Mouse (Mus musculus) frontal cortex, adult (tissue): ENCODE measurements around the gene Plcb1.
"Not testable (repeated sequence)": the region's sequence is repeated elsewhere in the genome, so short reads cannot be mapped to it uniquely, and the experiment has no call there.

Experiments used
- ATAC-seq: cut with Nextera tagmentation; 2 replicates; pipeline ENCODE4 v1.9.2; 2017; ENCODE audit warnings: mild to moderate bottlenecking, moderate library complexity, mixed read lengths; ENCODE audit not compliant: low TSS enrichment

Plcb1 gene

GRCm38 (mm10) chr2:134968380-134968779 is 182.5 kb downstream of the Plcb1 start:
- no peak for ATAC-seq

GRCm38 (mm10) chr2:134972376-134972775 is 186.5 kb downstream of the Plcb1 start:
- ATAC-seq: no peak

- no peak for ATAC-seq
These were observed 188.8 kb downstream of the Plcb1 start for GRCm38 (mm10) chr2:134974711-134975110.

GRCm38 (mm10) chr2:134976796-134977330 is 191.0 kb downstream of the Plcb1 start:
- peak; percentile 15; the same call in 1 of the 2 replicates for ATAC-seq

- ATAC-seq: no peak
These were observed 191.8 kb downstream of the Plcb1 start for GRCm38 (mm10) chr2:134977641-134978040.

- no peak for ATAC-seq
These were observed 195.5 kb downstream of the Plcb1 start for GRCm38 (mm10) chr2:134981394-134981793.

GRCm38 (mm10) chr2:134984884-134985283 is 199.0 kb downstream of the Plcb1 start:
- no peak for ATAC-seq

- ATAC-seq: no peak
These were observed 202.1 kb downstream of the Plcb1 start for GRCm38 (mm10) chr2:134987978-134988377.

GRCm38 (mm10) chr2:134989650-134990292 is 203.9 kb downstream of the Plcb1 start:
- no peak for ATAC-seq

GRCm38 (mm10) chr2:135007134-135007533 is 221.3 kb downstream of the Plcb1 start:
- no peak for ATAC-seq

- ATAC-seq: not testable (repeated sequence)
These were observed 222.0 kb downstream of the Plcb1 start for GRCm38 (mm10) chr2:135007885-135008284.

- ATAC-seq: peak; percentile 94
These were observed 224.5 kb downstream of the Plcb1 start for GRCm38 (mm10) chr2:135010371-135010770.

GRCm38 (mm10) chr2:135015501-135015900 is 229.6 kb downstream of the Plcb1 start:
- ATAC-seq: 0 out of 2 replicates have a peak, but pooled peaks have one; percentile 34

- ATAC-seq: no peak
These were observed 232.4 kb downstream of the Plcb1 start for GRCm38 (mm10) chr2:135018275-135018674.

GRCm38 (mm10) chr2:135018708-135019107 is 232.8 kb downstream of the Plcb1 start:
- no peak for ATAC-seq

- no peak for ATAC-seq
These were observed 233.7 kb downstream of the Plcb1 start for GRCm38 (mm10) chr2:135019588-135019987.

- ATAC-seq: peak; percentile 47
These were observed 243.4 kb downstream of the Plcb1 start for GRCm38 (mm10) chr2:135029288-135029687.

- peak; percentile 89 for ATAC-seq
These were observed 243.8 kb downstream of the Plcb1 start for GRCm38 (mm10) chr2:135029700-135030099.

GRCm38 (mm10) chr2:135035640-135036260 is 249.9 kb downstream of the Plcb1 start:
- ATAC-seq: peak; percentile 67

GRCm38 (mm10) chr2:135048791-135049190 is 262.9 kb downstream of the Plcb1 start:
- no peak for ATAC-seq

GRCm38 (mm10) chr2:135049283-135049682 is 263.4 kb downstream of the Plcb1 start:
- ATAC-seq: peak; percentile 80

- ATAC-seq: no peak
These were observed 265.8 kb downstream of the Plcb1 start for GRCm38 (mm10) chr2:135051540-135052288.
